Mouse (Mus musculus) MEL (cell line): Measurements from ENCODE around the gene Mprip.

Source experiments
- CTCF ChIP-seq, 3 experiments: IDR thresholded peaks in 2 of 3; conservative IDR thresholded peaks in 1 of 3; 2 replicates each; pipeline ENCODE4 v1.5.1; 2011 to 2012; ENCODE audit warnings: low read length in 3 of 3, low read depth in 2 of 3, mild to moderate bottlenecking in 2 of 3, improper control_type of control experiment in 1 of 3, inconsistent platforms in 1 of 3, mixed read lengths in 1 of 3, moderate library complexity in 1 of 3; ENCODE audit not compliant: control insufficient read depth in 1 of 3, insufficient read depth in 1 of 3, poor library complexity in 1 of 3, severe bottlenecking in 1 of 3
- HCFC1 ChIP-seq: IDR thresholded peaks from 2 replicates; pipeline ENCODE4 v1.6.1; 2012; ENCODE audit warnings: low read depth, mild to moderate bottlenecking, inconsistent platforms, low read length, improper control_type of control experiment, moderate library complexity
- MAX ChIP-seq: IDR thresholded peaks from 2 replicates; pipeline ENCODE4 v1.6.1; 2011; ENCODE audit warnings: low read length, improper control_type of control experiment
- MYB ChIP-seq: IDR thresholded peaks from 2 replicates; pipeline ENCODE4 v1.6.1; 2011; ENCODE audit warnings: mild to moderate bottlenecking, low read depth, low read length, improper control_type of control experiment
- MYC ChIP-seq: IDR thresholded peaks from 2 replicates; pipeline ENCODE4 v1.6.1; 2011; ENCODE audit warnings: low read depth, mild to moderate bottlenecking, low read length, improper control_type of control experiment, moderate library complexity
- POLR2A ChIP-seq, 2 experiments: IDR thresholded peaks; 2 replicates each; pipeline ENCODE4 v1.6.1; 2011 to 2012; ENCODE audit warnings: low read length in 2 of 2, mild to moderate bottlenecking in 2 of 2, control low read depth in 1 of 2, improper control_type of control experiment in 1 of 2, low read depth in 1 of 2, moderate library complexity in 1 of 2; ENCODE audit not compliant: control insufficient read depth in 1 of 2, insufficient read depth in 1 of 2, poor library complexity in 1 of 2
- POLR2AphosphoS2 ChIP-seq: IDR thresholded peaks from 2 replicates; pipeline ENCODE4 v1.6.1; 2011; ENCODE audit warnings: low read length, improper control_type of control experiment
- POLR2AphosphoS5 ChIP-seq: IDR thresholded peaks from 2 replicates; pipeline ENCODE4 v1.6.1; 2012; ENCODE audit warnings: low read depth, borderline replicate concordance, mild to moderate bottlenecking, inconsistent platforms, low read length, moderate library complexity, mixed read lengths
- TAL1 ChIP-seq: IDR thresholded peaks from 2 replicates; pipeline ENCODE4 v1.6.1; 2012; ENCODE audit warnings: mild to moderate bottlenecking, inconsistent platforms, low read length, moderate library complexity, mixed read lengths
- TBP ChIP-seq: IDR thresholded peaks from 2 replicates; pipeline ENCODE4 v1.8.0; 2011; ENCODE audit warnings: low read depth, low read length, improper control_type of control experiment
- USF1 ChIP-seq: IDR thresholded peaks from 2 replicates; pipeline ENCODE4 v1.6.1; 2014; ENCODE audit warnings: low read depth, mild to moderate bottlenecking, inconsistent platforms, low read length, improper control_type of control experiment, moderate library complexity
- ZC3H11A ChIP-seq: IDR thresholded peaks from 2 replicates; pipeline ENCODE4 v1.6.1; 2012; ENCODE audit warnings: low read depth, mild to moderate bottlenecking, inconsistent platforms, low read length, improper control_type of control experiment

- TF ChIP-seq TBP: no peak
- no peak for TF ChIP-seq CTCF (IDR thresholded peaks at IDR 0.05 in 2 of 3, conservative IDR thresholded peaks at IDR 0.05 in 1 of 3; ENCODE audit: control insufficient read depth in 1 of 3, insufficient read depth in 1 of 3, low read depth in 2 of 3, low read length in 3 of 3, poor library complexity in 1 of 3, severe bottlenecking in 1 of 3)
- TF ChIP-seq ZC3H11A: no peak
- no peak for TF ChIP-seq POLR2A (IDR thresholded peaks at IDR 0.05; ENCODE audit: control insufficient read depth in 1 of 2, insufficient read depth in 1 of 2, low read depth in 1 of 2, low read length in 2 of 2, poor library complexity in 1 of 2)
- no peak for TF ChIP-seq MAX
- no peak for TF ChIP-seq POLR2AphosphoS2
- no peak for TF ChIP-seq TAL1
- TF ChIP-seq MYC: no peak
- peak; percentile 89 for TF ChIP-seq MYB
- TF ChIP-seq POLR2AphosphoS5: no peak
- no peak for TF ChIP-seq HCFC1
- TF ChIP-seq USF1: no peak
Measured at GRCm38 (mm10) chr11:59745851-59746250, 84.7 kb downstream of the Mprip start.
